Mouse (Mus musculus): Measurements from ENCODE around the gene Pde4c.

Pde4c gene

DNA sequence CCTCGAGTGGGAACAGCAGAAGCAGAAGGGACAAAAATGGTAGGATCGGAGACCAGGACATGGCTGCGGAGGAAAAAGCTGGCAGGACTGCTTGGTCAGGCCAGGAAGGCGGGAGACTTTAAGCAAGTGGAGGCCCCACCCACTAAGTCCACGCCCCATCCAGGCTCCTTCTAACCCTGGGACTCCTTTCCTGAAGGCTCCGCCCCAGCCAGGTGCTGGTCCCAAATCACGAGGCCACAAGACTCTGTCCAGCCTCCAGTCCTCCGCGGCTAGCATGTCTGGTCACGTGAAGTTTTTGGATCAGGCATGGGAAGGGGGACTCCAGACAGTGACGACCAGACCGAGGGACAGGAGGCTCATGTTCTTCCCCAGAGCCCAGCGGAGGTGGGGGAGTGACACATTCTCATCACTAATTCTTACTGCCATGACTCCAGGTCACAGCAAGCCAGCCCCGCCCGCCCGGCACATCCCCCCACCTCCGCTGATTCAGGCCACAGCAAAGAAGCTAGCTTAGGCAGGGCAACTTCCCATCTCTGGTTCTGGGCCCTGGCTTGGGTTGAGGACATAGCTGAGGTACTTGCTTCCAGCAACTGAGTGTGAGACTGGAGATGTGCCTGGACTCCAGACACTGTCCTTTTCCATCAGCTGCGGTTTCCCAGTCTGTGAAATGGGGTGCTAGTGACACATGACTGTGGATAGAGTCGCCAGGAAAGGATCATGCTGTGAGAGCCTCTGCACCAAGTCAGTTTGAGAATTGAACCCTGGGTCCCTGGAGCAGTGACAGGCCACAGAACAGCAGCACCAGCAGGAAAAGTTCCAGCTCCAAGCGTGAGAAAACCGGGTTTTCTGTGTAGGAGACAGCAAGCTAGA, 43.3 kb downstream of the Pde4c start:
- peak; percentile 79 for DNase-seq (ENCODE audit: low spot score)

DNA sequence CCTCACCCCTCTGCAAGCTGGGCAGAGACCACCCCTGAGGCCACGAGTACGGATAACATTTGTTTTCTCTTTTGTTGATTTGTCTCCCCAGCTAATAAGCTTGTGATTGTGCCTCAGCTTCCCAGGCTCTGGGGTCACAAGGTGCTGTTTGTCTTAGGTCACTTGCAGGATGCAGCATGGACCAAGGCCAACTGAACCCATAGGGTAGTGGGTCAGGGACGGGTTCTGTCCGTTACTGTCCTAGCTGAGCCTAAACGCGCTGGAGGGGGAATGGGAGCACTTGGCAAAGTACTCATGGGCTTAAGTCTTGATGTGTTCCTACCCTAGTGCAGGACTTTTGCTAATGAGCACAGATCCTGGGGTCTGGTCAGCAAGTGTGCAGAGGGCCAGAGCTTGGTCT, 44.0 kb downstream of the Pde4c start:
- no peak for DNase-seq (ENCODE audit: low spot score)

DNA sequence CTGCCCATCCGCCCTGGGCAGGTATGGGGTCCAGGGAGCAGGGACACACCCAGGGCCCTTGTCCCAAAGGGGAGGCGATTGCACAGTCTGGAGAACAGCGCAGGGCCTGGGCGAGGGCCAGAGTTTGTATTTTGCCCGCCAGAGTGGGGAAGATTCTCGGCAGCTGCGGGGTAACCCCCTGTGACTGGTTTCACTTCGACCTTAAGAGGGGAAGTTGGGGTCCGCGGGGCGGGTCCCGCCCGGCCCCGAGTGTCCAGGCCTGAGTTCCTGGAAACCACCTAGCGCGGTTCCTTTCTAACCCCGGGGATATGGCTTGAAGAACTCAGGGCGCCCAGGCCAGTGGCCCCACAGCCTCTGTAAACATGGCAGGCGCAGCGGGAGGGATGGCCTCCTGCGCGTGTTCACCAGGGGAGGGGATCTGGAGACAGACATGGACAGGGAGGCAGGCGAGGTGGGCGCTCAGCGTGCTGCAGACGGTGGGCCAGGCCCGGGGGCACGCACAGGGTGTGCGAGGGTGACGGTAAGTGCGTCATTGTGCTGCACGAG, 44.8 kb downstream of the Pde4c start:
- DNase-seq (ENCODE audit: low spot score) = no peak

DNA sequence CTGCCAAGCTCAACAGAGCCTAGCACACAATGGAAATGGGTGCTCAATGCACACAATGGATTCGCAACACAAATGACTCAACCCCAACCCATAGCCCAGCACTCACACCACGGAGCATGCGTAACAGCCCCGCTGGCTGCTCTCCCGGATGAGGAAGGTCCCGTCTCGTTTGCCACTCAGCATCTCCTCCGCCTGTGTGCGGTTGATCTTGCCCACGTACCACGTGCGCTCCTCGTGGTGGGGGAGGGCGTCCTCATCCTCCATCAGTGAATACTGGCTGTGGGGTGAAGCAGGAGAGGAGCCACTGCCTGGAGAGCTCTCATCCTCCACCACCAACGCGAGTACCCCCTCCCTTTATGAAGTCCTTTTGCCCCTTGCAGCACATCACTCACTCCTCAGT, 45.4 kb downstream of the Pde4c start:
- DNase-seq (ENCODE audit: low spot score) = no peak

DNA sequence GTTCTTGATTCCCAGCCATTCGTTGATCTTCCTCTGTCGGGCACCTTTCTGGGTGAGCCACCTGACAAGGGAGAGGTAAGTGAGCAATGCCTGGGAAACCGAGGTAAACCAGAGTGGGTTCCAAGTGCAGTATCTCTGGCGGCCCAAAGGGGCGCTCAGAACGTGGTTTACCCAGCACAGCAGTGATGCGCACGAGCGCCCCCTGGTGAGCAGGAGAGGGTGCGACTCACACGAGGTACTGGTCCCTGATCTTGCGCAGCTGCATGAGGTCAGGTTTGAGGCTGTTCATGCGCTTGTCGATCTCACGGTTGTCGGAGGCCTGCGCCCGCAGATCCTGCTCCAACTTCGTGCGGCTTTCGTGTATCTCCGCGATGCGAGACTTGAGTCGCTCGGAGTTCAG, 45.8 kb downstream of the Pde4c start:
- DNase-seq (ENCODE audit: low spot score) = peak; percentile 99

DNA sequence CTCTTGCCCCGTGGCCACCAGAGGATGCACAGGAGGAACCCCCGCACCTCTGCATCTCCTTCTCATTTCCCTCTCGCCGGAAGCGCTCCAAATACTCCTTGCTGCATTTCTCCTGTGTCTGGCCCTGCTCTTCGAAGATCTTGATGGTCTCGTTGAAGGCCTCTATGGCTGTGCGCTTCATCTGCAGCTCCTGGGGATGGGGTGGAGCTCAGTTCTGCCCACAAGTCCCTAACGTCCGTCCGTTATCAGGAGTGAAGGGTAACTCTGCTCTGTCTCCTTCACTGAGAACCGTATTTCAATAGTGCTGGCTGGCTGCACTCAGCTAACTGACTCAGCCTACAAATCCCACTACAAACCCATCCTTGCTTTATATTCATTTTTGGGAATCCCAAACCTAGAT, 46.3 kb downstream of the Pde4c start:
- no peak for DNase-seq (ENCODE audit: low spot score)

DNA sequence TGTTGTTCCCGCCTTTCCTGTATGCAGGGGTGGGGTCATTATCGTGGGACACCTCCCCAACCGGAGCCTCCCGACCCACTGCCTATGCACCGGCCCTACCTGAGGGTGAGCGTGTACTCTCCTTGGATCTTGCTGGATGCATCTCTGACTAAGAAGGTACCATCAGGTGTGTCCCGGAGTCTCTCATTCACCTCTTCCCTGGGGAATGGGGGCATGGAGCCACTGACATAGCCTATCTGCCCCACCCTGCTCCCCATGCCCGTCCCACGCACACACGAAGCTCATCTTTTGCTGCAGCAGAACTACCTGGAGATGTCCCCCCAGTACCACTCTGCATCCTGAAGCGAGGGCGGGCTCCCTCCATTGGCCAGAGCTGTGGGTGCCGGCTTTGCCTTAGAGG, 47.2 kb downstream of the Pde4c start:
- DNase-seq (ENCODE audit: low spot score) = no peak

DNA sequence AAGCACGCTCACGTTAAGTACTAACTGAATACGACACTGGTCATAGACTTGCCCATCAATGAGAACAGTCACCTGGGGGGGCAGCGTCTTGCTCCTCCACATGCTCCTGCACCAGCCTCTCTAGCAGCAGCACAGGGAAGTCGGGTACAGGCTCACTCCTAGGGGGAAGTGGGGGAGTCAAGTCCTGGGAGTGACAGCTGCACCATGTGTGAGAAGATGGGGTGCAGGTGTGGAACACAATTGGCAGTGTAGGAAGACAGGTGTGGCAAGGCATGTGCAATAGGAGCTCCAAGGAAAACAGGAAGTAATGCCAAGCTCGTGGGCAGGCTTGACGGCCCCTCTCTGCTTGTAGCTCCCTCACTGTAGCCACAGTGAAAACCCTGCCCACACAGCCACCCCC, 47.7 kb downstream of the Pde4c start:
- no peak for DNase-seq (ENCODE audit: low spot score)

DNA sequence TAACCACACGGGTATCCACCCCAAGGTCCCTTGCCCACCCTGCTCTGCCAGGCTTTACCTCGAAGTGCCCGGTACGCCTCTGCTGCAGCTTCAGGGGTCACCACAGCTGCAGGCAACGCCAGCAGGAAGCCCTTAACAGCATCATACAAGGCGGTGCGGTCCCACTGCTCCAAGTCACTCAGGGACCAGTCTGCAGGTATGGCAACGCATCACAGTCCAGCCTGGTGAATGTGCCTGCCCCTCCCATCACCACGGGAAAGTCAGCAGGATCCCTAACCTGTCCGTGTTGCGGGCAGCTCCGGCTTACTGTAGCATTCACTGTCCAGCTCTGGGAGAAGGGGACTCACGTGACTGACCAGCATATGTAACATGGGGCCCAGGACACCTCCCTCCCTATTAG, 48.6 kb downstream of the Pde4c start:
- no peak for DNase-seq (ENCODE audit: low spot score)

DNA sequence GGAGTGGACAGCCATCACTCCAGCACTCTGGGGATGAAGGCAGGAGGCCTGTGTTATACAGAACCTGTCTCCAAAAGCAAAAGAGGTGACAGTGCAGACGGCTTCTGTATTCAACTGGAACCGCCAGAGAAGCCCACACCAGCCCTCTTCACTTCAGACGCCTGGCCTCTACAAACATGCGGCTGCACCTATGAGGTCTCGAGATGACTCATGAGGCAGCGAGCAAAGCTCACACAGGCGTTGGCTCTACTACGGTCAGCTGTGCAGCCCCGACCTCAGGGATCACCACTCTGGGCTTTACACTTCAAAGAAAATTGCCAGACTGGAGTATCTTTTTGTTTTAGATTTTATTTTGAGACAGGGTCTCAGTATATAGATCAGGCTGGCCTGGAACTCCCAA, 49.4 kb downstream of the Pde4c start:
- DNase-seq (ENCODE audit: low spot score) = no peak

DNA sequence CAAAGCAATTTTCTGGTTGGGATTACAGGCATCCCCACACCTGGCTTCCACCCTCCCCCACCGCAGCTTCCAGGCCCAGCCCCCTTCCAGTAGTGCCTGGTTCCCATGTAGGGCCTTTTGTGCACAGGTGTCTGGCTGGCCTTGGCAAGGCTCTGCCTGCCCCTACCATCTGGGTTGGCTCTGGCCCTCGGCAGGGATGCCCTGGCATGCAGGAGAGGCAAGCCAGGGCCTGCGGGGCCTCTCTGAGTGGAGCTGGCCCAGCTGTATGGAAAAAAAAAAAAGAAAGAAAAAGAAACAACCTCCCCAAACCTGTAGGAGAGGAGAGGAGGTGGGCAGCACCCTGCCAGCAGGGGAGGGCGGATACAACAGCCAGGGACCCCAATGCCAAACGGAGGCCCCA, 49.9 kb downstream of the Pde4c start:
- no peak for DNase-seq (ENCODE audit: low spot score)

DNA sequence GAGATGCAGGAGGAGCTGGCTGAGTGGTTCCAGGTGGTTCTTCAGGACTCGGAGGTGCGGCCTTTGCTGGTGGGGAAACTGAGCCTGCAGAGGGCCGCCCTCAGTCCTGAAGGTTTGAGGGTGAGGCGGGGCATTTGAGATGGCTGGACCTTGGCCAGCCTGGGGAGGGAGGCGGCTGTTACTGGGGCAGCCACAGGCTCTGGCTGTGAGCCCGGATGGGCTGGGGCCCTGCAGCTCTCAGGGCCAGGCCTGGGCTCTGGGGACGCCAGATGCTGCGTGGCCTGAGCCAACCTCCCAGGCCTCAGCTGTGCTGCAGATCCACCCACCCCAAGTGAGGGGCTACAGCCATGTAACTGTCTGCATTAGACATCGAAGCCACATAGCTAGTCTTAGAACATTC, 50.3 kb downstream of the Pde4c start:
- no peak for DNase-seq (ENCODE audit: low spot score)

DNA sequence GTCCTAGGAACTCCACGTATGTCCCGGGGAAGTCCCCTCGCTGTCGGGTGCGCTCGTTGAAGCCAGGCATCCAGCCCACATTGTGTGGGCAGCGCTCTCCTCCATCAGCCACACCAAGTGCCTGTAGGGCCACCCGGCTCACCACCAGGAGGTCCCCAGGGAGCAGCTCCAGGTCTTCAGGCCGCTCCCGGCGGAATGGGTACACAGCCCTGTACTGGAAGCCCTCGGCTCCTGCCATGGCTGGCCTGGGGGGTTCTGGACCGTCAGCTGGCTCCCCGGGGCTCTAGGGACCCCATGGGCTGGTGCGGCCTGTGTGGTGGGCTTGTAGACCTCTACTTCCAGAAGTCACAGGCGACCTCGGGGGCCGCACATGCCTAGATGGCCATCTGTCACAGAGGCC, 51.2 kb downstream of the Pde4c start:
- DNase-seq (ENCODE audit: low spot score) = no peak

DNA sequence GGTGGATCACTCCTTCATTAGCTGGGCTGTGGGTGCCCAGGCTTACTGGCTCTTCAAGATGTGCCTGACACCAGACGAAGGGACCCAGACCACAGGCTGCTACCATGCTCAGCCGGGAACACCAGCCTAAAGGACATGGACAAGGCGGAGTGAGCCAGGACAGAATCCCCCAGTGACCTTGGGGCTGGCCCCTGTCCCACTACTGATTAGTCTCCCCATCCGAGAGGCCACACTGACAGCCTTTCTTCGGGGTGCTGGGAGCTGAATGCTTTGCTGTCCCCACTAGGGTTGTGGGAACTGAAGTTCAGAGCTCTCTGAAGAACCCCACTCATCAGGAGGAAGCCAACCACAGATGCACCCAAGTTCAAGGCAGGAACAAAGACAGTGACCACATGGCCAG, 51.7 kb downstream of the Pde4c start:
- DNase-seq (ENCODE audit: low spot score) = no peak

DNA sequence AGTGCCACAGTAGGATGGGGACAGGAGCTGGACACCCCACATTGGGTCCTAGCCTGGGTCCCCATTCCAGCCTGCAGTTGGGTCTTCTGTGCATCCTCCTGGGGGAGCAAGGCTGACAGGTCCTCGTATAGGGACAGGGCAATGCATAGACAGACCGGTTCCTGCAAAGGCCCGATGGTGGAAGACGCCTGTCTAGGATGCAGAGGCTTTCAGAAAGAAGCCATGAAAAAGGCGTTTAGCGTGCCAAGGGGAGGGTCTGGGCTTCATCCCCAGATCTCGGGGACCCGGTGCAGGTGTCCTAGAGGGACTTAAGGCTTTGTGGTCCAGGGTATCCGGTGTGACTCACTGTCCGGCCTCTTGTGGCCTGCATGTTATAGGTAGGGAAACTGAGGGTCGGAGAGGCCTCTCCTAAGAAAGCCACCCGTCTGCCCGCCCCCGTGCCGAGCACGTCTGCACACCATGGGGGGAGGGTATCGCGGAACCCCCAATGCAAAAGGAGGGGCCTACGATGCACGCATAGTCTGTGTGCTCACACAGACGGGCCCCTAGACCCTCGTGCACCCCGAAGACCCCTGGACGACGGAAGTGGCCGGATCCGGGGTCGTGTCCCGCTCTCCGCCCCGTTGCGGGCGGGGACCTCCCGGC, 52.5 kb downstream of the Pde4c start:
- DNase-seq (ENCODE audit: low spot score) = no peak

DNA sequence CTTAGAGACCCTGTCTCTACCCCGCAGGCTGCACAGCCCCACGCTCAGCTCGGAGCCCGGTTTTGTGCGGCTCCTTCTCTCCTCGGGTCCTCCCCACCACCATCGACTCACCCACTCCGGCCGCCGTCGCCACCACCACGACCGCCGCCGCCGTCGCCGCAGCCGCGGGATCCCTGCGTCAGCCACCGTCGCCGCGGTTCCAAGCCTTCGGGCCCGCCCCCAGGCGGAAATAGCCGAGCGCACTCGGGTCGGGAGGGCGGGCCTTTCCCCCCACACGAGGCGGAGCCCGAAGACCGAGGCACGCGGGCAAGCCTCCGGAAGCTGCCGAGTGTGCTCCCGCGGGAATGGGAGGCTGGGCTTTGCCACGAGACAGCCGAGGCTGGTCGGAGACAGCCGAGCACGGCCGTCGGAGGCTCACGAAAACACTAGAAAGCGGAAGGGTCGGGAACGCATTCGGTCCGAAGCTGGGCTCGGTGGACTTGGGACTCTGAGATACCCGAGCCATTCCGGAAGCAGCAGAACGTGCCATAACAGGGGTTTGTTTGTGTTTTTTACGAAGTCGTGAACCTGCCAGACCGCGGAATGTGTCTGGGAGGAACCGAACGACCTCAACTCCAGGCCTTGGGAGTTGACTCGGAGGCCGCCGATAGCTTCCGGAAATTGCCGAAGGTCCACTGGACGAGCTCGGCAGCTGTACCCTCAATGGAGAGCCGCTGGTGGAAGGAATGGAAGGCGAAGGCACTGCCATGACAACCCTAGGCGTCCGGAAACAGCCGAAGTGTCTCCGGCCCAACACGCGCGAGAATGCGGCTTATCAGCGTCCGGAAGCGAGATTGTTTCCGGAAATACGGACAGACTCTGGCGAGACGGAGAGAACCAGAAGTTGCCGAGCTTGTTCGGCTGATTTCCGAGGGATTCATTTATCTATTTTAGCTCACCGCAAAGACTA, 53.2 kb downstream of the Pde4c start, which contains the start of gene Pik3r2:
Gene Pik3r2, minus strand, starts transcription at position 218 of the 949 bp plus-strand sequence.
- peak; percentile 98 for DNase-seq (ENCODE audit: low spot score)

DNA sequence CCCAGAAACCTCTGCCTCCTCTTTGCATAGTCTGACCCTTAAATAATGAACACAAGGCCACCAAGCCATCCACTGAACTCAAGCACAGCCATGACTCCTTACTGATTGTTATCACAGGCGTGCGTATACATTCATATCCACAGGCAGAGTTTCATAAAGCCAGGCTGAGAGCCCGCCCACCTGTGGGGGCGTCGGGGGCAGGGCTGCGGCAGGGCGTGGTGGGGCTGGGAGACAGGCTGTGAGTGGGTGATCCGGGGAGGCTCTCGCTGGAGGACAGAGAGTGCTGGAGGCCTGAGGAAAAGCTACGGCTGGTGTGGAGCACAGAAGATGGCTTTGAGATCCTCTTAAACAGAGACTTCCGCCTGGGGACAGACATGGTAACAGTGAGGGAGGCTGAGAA, 56.6 kb downstream of the Pde4c start:
- DNase-seq (ENCODE audit: low spot score) = no peak

DNA sequence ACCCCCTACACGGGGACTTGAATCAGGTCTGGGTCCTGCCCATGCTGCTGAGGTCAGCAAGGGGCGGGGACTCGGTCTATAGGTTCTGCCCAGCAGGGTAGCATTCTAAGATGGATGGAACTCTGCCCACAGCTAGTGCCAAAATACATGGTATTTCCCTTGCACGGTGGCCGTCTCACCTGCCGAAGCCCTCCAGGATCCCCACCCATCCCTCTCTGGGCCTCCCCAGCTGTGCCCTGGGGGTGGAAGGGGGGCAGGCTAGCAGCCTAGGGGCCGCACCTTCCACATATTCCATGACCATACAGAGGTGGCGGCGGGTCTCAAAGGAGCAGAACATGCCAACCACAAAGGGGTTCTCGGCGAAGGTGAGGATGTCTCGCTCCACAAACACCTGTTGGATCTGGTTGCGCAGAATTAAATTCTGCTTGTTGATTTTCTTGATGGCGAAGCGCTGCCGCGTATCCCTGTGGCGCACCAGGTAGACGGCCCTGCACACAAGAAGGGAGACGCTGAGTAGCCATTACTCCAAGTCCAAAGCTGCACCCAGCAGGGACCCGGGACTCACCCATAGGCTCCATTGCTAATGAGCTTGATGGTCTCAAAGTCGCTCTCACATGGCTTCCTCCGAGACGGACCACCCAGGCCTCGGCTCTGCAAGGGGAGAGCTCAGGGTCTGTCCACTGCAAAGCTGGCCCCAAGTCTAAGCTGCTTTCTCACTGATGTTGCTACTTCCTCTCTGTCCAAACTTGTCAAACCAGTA, 63.0 kb downstream of the Pde4c start:
- no peak for DNase-seq (ENCODE audit: low spot score)

DNA sequence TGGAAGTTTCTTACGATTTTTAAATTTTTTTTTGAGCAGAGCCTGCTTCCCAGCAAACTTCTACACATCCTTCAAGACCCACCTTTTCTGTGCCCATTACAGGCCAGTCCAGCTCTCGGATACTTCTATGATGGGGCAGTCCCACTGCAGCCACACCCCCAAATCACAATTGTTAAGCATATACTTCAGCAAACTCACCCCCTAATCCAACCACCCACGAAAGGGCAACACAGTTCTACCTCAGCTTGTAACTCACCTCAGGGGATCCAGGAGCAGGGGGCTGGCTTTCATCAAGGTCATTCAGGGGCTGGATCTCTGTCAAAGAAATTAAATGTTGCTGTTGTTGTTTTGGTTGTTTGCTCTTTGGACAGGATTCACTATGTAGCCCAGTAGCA, 63.5 kb downstream of the Pde4c start:
- DNase-seq (ENCODE audit: low spot score) = no peak

DNA sequence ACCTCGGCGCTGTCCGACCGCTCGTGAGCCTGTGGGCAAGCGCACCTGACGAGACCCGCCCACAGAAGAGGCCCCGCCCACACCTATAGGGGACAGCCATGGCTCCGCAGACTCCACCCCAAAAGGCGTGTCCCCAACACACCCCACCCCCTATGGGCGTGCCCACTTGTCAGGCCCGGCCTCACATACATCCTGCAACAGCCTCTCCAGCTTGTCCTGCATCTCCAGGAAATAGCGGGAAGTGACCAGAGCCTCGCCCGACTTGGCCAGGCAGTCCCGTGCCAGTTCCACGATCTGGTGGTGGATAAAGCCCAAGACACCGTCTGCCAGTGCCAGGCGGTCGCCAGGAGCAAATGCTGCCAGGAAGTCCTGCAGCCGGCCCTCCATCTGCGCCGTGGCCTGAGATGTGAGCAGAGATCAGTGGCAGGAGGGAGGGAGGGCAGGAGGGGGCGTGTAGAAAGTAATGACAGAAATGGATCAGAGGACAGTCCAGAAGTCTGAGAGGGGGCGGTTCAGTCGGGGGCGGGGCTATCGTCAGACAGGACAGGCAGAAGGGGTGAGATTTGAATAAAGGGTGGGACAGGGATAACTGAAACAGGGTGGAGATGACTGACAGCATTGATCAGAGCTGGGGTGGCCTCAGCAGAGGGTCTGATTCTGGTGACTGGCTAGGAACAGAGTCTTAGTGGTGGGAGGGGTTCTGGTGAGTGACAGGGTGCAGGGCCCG, 64.6 kb downstream of the Pde4c start:
- DNase-seq (ENCODE audit: low spot score) = peak; percentile 87

DNA sequence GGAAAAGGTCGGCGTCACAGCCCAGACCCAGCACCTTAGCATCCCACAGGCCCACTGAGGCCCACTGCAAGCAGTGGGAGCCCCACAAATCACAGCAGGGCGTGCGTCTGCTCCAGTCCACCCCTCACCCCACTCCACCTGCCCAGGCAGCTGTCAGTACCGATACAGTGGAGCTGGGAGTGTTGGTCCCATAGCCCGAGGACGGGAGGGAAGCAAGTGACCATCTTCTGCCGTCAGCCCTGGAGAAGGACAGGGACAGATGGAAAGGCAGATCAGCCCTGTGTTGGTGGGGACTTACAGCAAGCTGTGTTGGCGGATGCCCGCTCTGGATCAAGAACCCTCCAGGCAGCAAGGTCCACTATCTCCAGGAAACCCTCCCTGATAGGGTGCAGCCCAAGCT, 65.5 kb downstream of the Pde4c start:
- no peak for DNase-seq (ENCODE audit: low spot score)
